Mouse (Mus musculus) MEL (cell line): Measurements from ENCODE around the gene Map3k4. TPM values are rescaled to one million over a fixed set of nuclear protein-coding genes. Genes with fewer than 3 reads are reported as not detected.

Experiments
- DNase-seq: peaks from one replicate; pipeline ENCODE4 v3.0.0; 2011; ENCODE audit warnings: low read depth, low spot score
- H3K27ac ChIP-seq: 2 replicates; pipeline ENCODE4 v1.5.1; 2012; ENCODE audit warnings: low read depth, mild to moderate bottlenecking, control low read depth, low read length, moderate library complexity; ENCODE audit not compliant: control insufficient read depth
- H3K27me3 ChIP-seq, 2 experiments: fragments of 150-350 bp in 1 of 2; sonication (generic) in 1 of 2; 2 replicates each; pipeline ENCODE4 v1.6.1; 2012; ENCODE audit warnings: low read length in 2 of 2, mild to moderate bottlenecking in 2 of 2, improper control_type of control experiment in 1 of 2, moderate library complexity in 1 of 2; ENCODE audit not compliant: insufficient read depth in 2 of 2, control insufficient read depth in 1 of 2
- H3K36me3 ChIP-seq, 2 experiments: 2 replicates each; pipeline ENCODE4 v1.6.1; 2012 to 2014; ENCODE audit warnings: low read length in 2 of 2, improper control_type of control experiment in 1 of 2, inconsistent platforms in 1 of 2, mild to moderate bottlenecking in 1 of 2; ENCODE audit not compliant: insufficient read depth in 2 of 2, control insufficient read depth in 1 of 2
- H3K4me1 ChIP-seq, 2 experiments: fragments of 150-350 bp in 1 of 2; sonication (generic) in 1 of 2; 2 replicates each; pipeline ENCODE4 v1.6.1; 2012; ENCODE audit warnings: low read length in 2 of 2, improper control_type of control experiment in 1 of 2, mild to moderate bottlenecking in 1 of 2; ENCODE audit not compliant: insufficient read depth in 2 of 2, control insufficient read depth in 1 of 2
- H3K4me3 ChIP-seq, 2 experiments: fragments of 150-350 bp in 1 of 2; sonication (generic) in 1 of 2; 2 replicates each; pipeline ENCODE4 v1.5.1; 2012; ENCODE audit warnings: low read depth in 2 of 2, low read length in 2 of 2, mild to moderate bottlenecking in 2 of 2, moderate library complexity in 2 of 2, control low read depth in 1 of 2, improper control_type of control experiment in 1 of 2; ENCODE audit not compliant: control insufficient read depth in 1 of 2, insufficient read depth in 1 of 2
- H3K79me2 ChIP-seq: 2 replicates; pipeline ENCODE4 v1.6.1; 2012; ENCODE audit warnings: mild to moderate bottlenecking, low read length, moderate library complexity; ENCODE audit not compliant: control insufficient read depth, poor library complexity, insufficient read depth
- H3K9ac ChIP-seq: 2 replicates; pipeline ENCODE4 v1.6.1; 2012; ENCODE audit warnings: low read depth, mild to moderate bottlenecking, control low read depth, low read length, moderate library complexity; ENCODE audit not compliant: control insufficient read depth, poor library complexity, severe bottlenecking
- H3K9me3 ChIP-seq: fragments of 150-350 bp; sonication (generic); replicated peaks from 2 replicates; pipeline ENCODE4 v1.6.1; 2012; ENCODE audit warnings: mild to moderate bottlenecking, low read length, improper control_type of control experiment, moderate library complexity; ENCODE audit not compliant: insufficient read depth
- BHLHE40 ChIP-seq: IDR thresholded peaks from 2 replicates; pipeline ENCODE4 v1.6.1; 2012; ENCODE audit warnings: low read depth, mild to moderate bottlenecking, inconsistent platforms, low read length, improper control_type of control experiment, borderline replicate concordance
- CHD1 ChIP-seq: IDR thresholded peaks from 2 replicates; pipeline ENCODE4 v1.6.1; 2012; ENCODE audit warnings: low read depth, mild to moderate bottlenecking, inconsistent platforms, low read length, improper control_type of control experiment
- E2F4 ChIP-seq: IDR thresholded peaks from 2 replicates; pipeline ENCODE4 v1.6.1; 2011; ENCODE audit warnings: low read depth, low read length, improper control_type of control experiment, borderline replicate concordance
- ELF1 ChIP-seq: IDR thresholded peaks from 2 replicates; pipeline ENCODE4 v1.6.1; 2014; ENCODE audit warnings: low read depth, mild to moderate bottlenecking, inconsistent platforms, low read length, improper control_type of control experiment, moderate library complexity
- EP300 ChIP-seq, 2 experiments: IDR thresholded peaks; 2 replicates each; pipeline ENCODE4 v1.6.1; 2011; ENCODE audit warnings: improper control_type of control experiment in 2 of 2, low read length in 2 of 2, low read depth in 1 of 2, mild to moderate bottlenecking in 1 of 2
- ETS1 ChIP-seq: IDR thresholded peaks from 2 replicates; pipeline ENCODE4 v1.6.1; 2012; ENCODE audit warnings: low read depth, mild to moderate bottlenecking, inconsistent platforms, low read length, improper control_type of control experiment, moderate library complexity
- GABPA ChIP-seq: IDR thresholded peaks from 2 replicates; pipeline ENCODE4 v1.6.1; 2012; ENCODE audit warnings: low read depth, mild to moderate bottlenecking, inconsistent platforms, low read length, improper control_type of control experiment, moderate library complexity
- GATA1 ChIP-seq: IDR thresholded peaks from 2 replicates; pipeline ENCODE4 v1.6.1; 2011; ENCODE audit warnings: low read depth, low read length, improper control_type of control experiment
- HCFC1 ChIP-seq: IDR thresholded peaks from 2 replicates; pipeline ENCODE4 v1.6.1; 2012; ENCODE audit warnings: low read depth, mild to moderate bottlenecking, inconsistent platforms, low read length, improper control_type of control experiment, moderate library complexity
- KAT2A ChIP-seq: conservative IDR thresholded peaks from 2 replicates; pipeline ENCODE4 v1.6.1; 2012; ENCODE audit warnings: low read depth, low read length, improper control_type of control experiment, inconsistent platforms
- MAFK ChIP-seq: IDR thresholded peaks from 2 replicates; pipeline ENCODE4 v1.6.1; 2011; ENCODE audit warnings: low read depth, mild to moderate bottlenecking, low read length, improper control_type of control experiment, borderline replicate concordance
- MYB ChIP-seq: IDR thresholded peaks from 2 replicates; pipeline ENCODE4 v1.6.1; 2011; ENCODE audit warnings: mild to moderate bottlenecking, low read depth, low read length, improper control_type of control experiment
- NRF1 ChIP-seq: IDR thresholded peaks from 2 replicates; pipeline ENCODE4 v1.6.1; 2014; ENCODE audit warnings: low read depth, mild to moderate bottlenecking, inconsistent platforms, low read length, improper control_type of control experiment, moderate library complexity; ENCODE audit not compliant: poor library complexity, insufficient read depth, severe bottlenecking
- POLR2AphosphoS2 ChIP-seq: IDR thresholded peaks from 2 replicates; pipeline ENCODE4 v1.6.1; 2011; ENCODE audit warnings: low read length, improper control_type of control experiment
- POLR2AphosphoS5 ChIP-seq: IDR thresholded peaks from 2 replicates; pipeline ENCODE4 v1.6.1; 2012; ENCODE audit warnings: low read depth, borderline replicate concordance, mild to moderate bottlenecking, inconsistent platforms, low read length, moderate library complexity, mixed read lengths
- RCOR1 ChIP-seq: IDR thresholded peaks from 2 replicates; pipeline ENCODE4 v1.6.1; 2012; ENCODE audit warnings: low read depth, mild to moderate bottlenecking, inconsistent platforms, low read length, improper control_type of control experiment
- SMC3 ChIP-seq: IDR thresholded peaks from 2 replicates; pipeline ENCODE4 v1.6.1; 2011; ENCODE audit warnings: low read depth, low read length, improper control_type of control experiment
- TBP ChIP-seq: IDR thresholded peaks from 2 replicates; pipeline ENCODE4 v1.8.0; 2011; ENCODE audit warnings: low read depth, low read length, improper control_type of control experiment
- TCF12 ChIP-seq: IDR thresholded peaks from 2 replicates; pipeline ENCODE4 v1.6.1; 2014; ENCODE audit warnings: low read depth, mild to moderate bottlenecking, inconsistent platforms, low read length, improper control_type of control experiment, moderate library complexity
- USF1 ChIP-seq: IDR thresholded peaks from 2 replicates; pipeline ENCODE4 v1.6.1; 2014; ENCODE audit warnings: low read depth, mild to moderate bottlenecking, inconsistent platforms, low read length, improper control_type of control experiment, moderate library complexity
- USF2 ChIP-seq, 2 experiments: IDR thresholded peaks; 2 replicates each; pipeline ENCODE4 v1.6.1; 2011 to 2012; ENCODE audit warnings: improper control_type of control experiment in 2 of 2, low read length in 2 of 2, borderline replicate concordance in 1 of 2, inconsistent platforms in 1 of 2, low read depth in 1 of 2, mild to moderate bottlenecking in 1 of 2; ENCODE audit not compliant: insufficient read depth in 1 of 2
- ZMIZ1 ChIP-seq: IDR thresholded peaks from 2 replicates; pipeline ENCODE4 v1.6.1; 2012; ENCODE audit warnings: low read depth, mild to moderate bottlenecking, inconsistent platforms, low read length, improper control_type of control experiment, moderate library complexity
- polyA plus RNA-seq, 2 experiments: library from polyadenylated mRNA; stranded (reverse) in 1 of 2; unstranded in 1 of 2; fragments of >175 nt in 1 of 2; fragments of >200 nt in 1 of 2; gene quantifications; 2 replicates each; pipeline versions ENCODE4 v1.2.1 to v1.2.4; 2012; ENCODE audit warnings: low replicate concordance in 2 of 2, low read depth in 1 of 2; ENCODE audit not compliant: insufficient read length in 2 of 2, insufficient read depth in 1 of 2, missing spikeins in 1 of 2
- total RNA-seq: library from RNA; depleted of rRNA; stranded (reverse); fragments of 300-350 nt; gene quantifications from 2 replicates; pipeline ENCODE4 v1.2.3, GENCODE M21; 2012

Map3k4 gene
- total and polyA plus RNA-seq, 3 experiments, result 18.0 to 20.4 TPM; not detected in 1

GRCm38 (mm10) chr17:12294424-12294823 lies 24.2 kb downstream of the Map3k4 start:
- no peak overlapping the region for H3K9ac ChIP-seq
- no peaks in the 10 kb centered on the region for H3K9me3 ChIP-seq
- no peaks in the 10 kb centered on the region for H3K79me2 ChIP-seq
- H3K27me3 ChIP-seq, result no peaks in the 10 kb centered on the region
- no peak overlapping the region for H3K4me3 ChIP-seq
- H3K36me3 ChIP-seq, result no peaks in the 10 kb centered on the region
- no peak for TF ChIP-seq MYB
- TF ChIP-seq NRF1, result no peak
- no peak for TF ChIP-seq CHD1
- TF ChIP-seq GABPA, result no peak
- no peak for TF ChIP-seq USF2 (IDR thresholded peaks at IDR 0.05; ENCODE audit: borderline replicate concordance in 1 of 2, insufficient read depth in 1 of 2, low read depth in 1 of 2, low read length in 2 of 2)
- TF ChIP-seq MAFK, result no peak
- TF ChIP-seq POLR2AphosphoS5, result no peak
- TF ChIP-seq BHLHE40, result no peak
- TF ChIP-seq USF1, result no peak
- TF ChIP-seq TBP, result no peak
- TF ChIP-seq EP300 (IDR thresholded peaks at IDR 0.05; ENCODE audit: low read depth in 1 of 2, low read length in 2 of 2), result no peak
- TF ChIP-seq RCOR1, result no peak
- no peak for TF ChIP-seq E2F4
- TF ChIP-seq ZMIZ1, result no peak
- no peak for TF ChIP-seq GATA1
- no peak for TF ChIP-seq TCF12
- no peak for TF ChIP-seq HCFC1
- TF ChIP-seq KAT2A, result no peak
- no peaks in the 10 kb centered on the region for H3K4me1 ChIP-seq
- no peak overlapping the region for H3K27ac ChIP-seq
- no peak for DNase-seq

GRCm38 (mm10) chr17:12293571-12293970 lies 25.0 kb downstream of the Map3k4 start:
- Histone ChIP-seq H3K9me3 (no peaks in the 10 kb centered on the region), H3K27ac (no peak overlapping the region), H3K9ac (no peak overlapping the region), H3K36me3 (no peaks in the 10 kb centered on the region), H3K27me3 (no peaks in the 10 kb centered on the region), H3K79me2 (no peaks in the 10 kb centered on the region), H3K4me3 (no peak overlapping the region), H3K4me1 (no peaks in the 10 kb centered on the region)
- no peak for DNase-seq
- no peak for TF ChIP-seq ZMIZ1
- TF ChIP-seq SMC3, result no peak
- TF ChIP-seq USF1, result no peak
- TF ChIP-seq BHLHE40, result no peak
- TF ChIP-seq POLR2AphosphoS2, result no peak
- TF ChIP-seq ELF1, result no peak
- TF ChIP-seq ETS1, result no peak
- TF ChIP-seq, all 39 proteins: peak for 0
